ENCODE assay signal across 8 mouse cellular contexts in the genomic region with DNA sequence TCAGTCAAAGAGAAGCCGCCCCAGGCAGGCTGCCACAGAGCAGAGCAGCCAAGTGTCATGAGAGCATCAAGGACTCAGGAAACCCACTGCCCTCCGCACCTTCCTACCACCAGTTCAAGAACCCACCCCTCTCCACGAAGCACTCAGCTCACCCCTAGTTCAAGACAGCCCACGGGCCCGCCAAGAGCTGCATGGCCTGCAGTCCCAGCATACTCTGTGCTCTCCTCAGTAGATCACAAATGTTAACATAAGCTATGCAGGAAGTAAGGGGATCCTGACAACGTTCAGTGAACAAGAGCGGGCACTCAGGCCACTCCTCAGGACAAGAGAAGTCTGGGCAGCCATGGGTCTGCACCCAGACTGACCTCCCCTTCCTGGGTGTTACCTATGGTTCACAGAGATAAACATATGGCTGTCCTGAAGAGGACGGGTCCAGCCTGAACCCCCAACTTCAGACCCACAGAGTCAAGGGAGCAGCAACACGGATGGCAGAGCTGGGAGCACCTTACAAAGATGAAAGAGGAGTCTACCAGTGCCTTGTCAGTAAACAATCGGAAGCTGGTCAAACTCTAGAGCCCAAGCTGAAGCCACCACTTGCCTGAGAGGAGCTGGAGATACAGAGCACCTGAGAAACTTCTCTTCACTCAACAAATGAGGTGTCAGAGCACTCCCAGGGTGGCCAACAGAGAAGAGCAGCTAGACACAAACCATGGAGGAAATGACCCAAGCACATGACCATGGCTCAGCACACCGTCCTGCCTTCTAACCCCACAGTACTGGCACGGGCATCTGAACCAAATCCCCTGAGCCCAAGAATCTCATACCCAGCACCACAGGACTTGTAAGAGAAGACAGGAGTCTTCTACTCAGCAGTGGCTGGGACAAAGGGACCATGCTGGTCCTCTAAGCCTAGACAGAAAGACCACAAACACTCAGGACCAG. TPM values are rescaled to one million over a fixed set of nuclear protein-coding genes. Genes with fewer than 3 reads are reported as not detected.
A peak's percentile ranks its signal among the peaks of the same experiment; 100 is the strongest.
DNase-seq lines count a peak whose midpoint lies in the region; ATAC-seq and TF ChIP-seq lines count a peak whose summit lies in the region.

No protein-coding gene starts in this region.

- H3K27ac ChIP-seq in heart, adult 2 months, result peak overlapping the region; percentile 74
- H3K27ac ChIP-seq in forebrain, postnatal 0 days (ENCODE audit: low read depth, low read length), result no peak overlapping the region
- peak overlapping the region; percentile 86 for H3K27ac ChIP-seq in macrophage

- peaks cover 47% of the 10 kb centered on the region for H3K4me1 ChIP-seq in heart, adult 2 months (ENCODE audit: control insufficient read depth, insufficient read depth, low read length)
- H3K4me1 ChIP-seq in forebrain, postnatal 0 days (ENCODE audit: insufficient read depth), result peaks cover 41% of the 10 kb centered on the region

- H3K27me3 ChIP-seq in heart, adult 2 months (ENCODE audit: control insufficient read depth, insufficient read depth, low read length), result no peaks in the 10 kb centered on the region
- no peaks in the 10 kb centered on the region for H3K27me3 ChIP-seq in forebrain, postnatal 0 days (ENCODE audit: insufficient read depth, low read length)

- peak overlapping the region; percentile 97 for H3K4me2 ChIP-seq in forebrain, postnatal 0 days (ENCODE audit: low read depth)

- H3K79me2 ChIP-seq in heart, adult 2 months (replicated peaks; ENCODE audit: control insufficient read depth, insufficient read depth, low read length), result peaks cover 15% of the 10 kb centered on the region
- peaks cover 75% of the 10 kb centered on the region for H3K79me2 ChIP-seq in macrophage (ENCODE audit: inconsistent target)

- peak in 1 of 2 experiments; percentile 54 for DNase-seq in heart, adult 2 months
- DNase-seq in heart, postnatal 25 days (ENCODE audit: low spot score), result no peak
- peak; percentile 44 for DNase-seq in CD4-positive helper T cell, adult 2 months (ENCODE audit: low read depth, low spot score)
- no peak for DNase-seq in forebrain, postnatal 0 days
- DNase-seq in right cerebral cortex, postnatal 10 days (ENCODE audit: low spot score in 2 of 2), result no peak
- no peak for DNase-seq in left cerebral cortex, postnatal 14 days (ENCODE audit: low spot score in 2 of 2)

- TF ChIP-seq CTCF in heart, adult 2 months (IDR thresholded peaks at IDR 0.05), result no peak
- no peak for TF ChIP-seq CTCF in forebrain, postnatal 0 days (IDR thresholded peaks at IDR 0.05; ENCODE audit: low read depth)

- peak overlapping the region; percentile 87 for H3K4me3 ChIP-seq in heart, adult 2 months
- peak overlapping the region; percentile 79 for H3K4me3 ChIP-seq in forebrain, postnatal 0 days (ENCODE audit: low read depth, low read length)
- H3K4me3 ChIP-seq in macrophage (ENCODE audit: inconsistent target), result peak overlapping the region; percentile 63

- 22% methylated on average over 12 of the region's 12 CpGs for WGBS in heart, adult 2 months
- 62% methylated on average over 12 of the region's 12 CpGs for WGBS in forebrain, postnatal 0 days
- WGBS in macrophage (ENCODE audit: missing documents), result 57% methylated on average over 12 of the region's 12 CpGs

- no peak for ATAC-seq in forebrain, postnatal 0 days
- ATAC-seq in cerebellum, adult (ENCODE audit: insufficient number of reproducible peaks, low FRiP score, low TSS enrichment), result no peak

- no peak for TF ChIP-seq EP300 in heart, adult 2 months (IDR thresholded peaks at IDR 0.05; ENCODE audit: insufficient read depth, low read depth, low read length)

- no peak for TF ChIP-seq POLR2A in heart, adult 2 months (IDR thresholded peaks at IDR 0.05; ENCODE audit: insufficient read depth, low read depth, low read length)

- H3K9me3 ChIP-seq in forebrain, postnatal 0 days (ENCODE audit: low read length), result no peaks in the 10 kb centered on the region

- H3K9ac ChIP-seq in heart, adult 2 months (ENCODE audit: low read depth, low read length), result peak overlapping the region; percentile 53
- peak overlapping the region; percentile 82 for H3K9ac ChIP-seq in forebrain, postnatal 0 days

- H3K36me3 ChIP-seq in heart, adult 2 months (ENCODE audit: control insufficient read depth, insufficient read depth, low read length), result peaks cover 6% of the 10 kb centered on the region; the same call in 1 of the 2 replicates
- H3K36me3 ChIP-seq in forebrain, postnatal 0 days (ENCODE audit: insufficient read depth), result no peaks in the 10 kb centered on the region
- no peaks in the 10 kb centered on the region for H3K36me3 ChIP-seq in macrophage (ENCODE audit: inconsistent target)

- intact Hi-C loops in heart, adult 2 months (cut with DNase I), result loop anchor here (2.0 kb wide), 2 partner anchors 41 to 69 kb away; no protein-coding TSS in a partner anchor
- intact Hi-C loops in heart, postnatal 25 days (cut with DNase I), result loop anchor here (5.0 kb wide), 3 partner anchors 42 to 92 kb away; no protein-coding TSS in a partner anchor
- intact Hi-C loops in left cerebral cortex, postnatal 14 days (cut with DNase I), result loop anchor here (5.0 kb wide), 1 partner anchor 57 kb away; no protein-coding TSS in a partner anchor

RNA-seq across cellular contexts. Expression of a gene that starts 2.9 kb away (rescaled TPM):
- total RNA-seq in heart, adult 2 months (2021), result 10 to 100 TPM; 56.7 to 56.8 TPM
- 34.9 and 46.0 TPM in 2 replicates for polyA plus RNA-seq in heart, adult 2 months (2012; rRNA removed)
- 10 to 100 TPM; 55.0 to 63.9 TPM for total RNA-seq in heart, postnatal 25 days (2021)
- 66.9 and 68.7 TPM in 2 replicates for total RNA-seq in forebrain, postnatal 0 days (2014; rRNA removed)
- polyA plus RNA-seq in forebrain, postnatal 0 days (2015; fragmentation: Nextera tagmentation; extraction: Ambion mirVana), result 11.7 and 12.2 TPM in 2 replicates
- 10 to 100 TPM; 17.1 to 57.4 (median 34.0) TPM for total RNA-seq in macrophage (2018; cell fraction: chromatin; rRNA removed)
- 10 to 100 TPM; 23.8 to 66.1 (median 41.1) TPM for total RNA-seq in macrophage (2018; cell fraction: cytosol; rRNA removed)
- total RNA-seq in macrophage (2018; cell fraction: nucleus; rRNA removed), result 10 to 100 TPM; 24.7 to 87.0 (median 49.1) TPM
- polyA plus RNA-seq in macrophage (2018), result 39.6 to 44.6 TPM (median 40.4 TPM) in 3 replicates
- total RNA-seq in left cerebral cortex, postnatal 14 days (2021), result 100 to 1,000 TPM; 110 to 111 TPM

RNA-seq across cellular contexts. Expression of a gene that starts 30.1 kb away (rescaled TPM):
- 10 to 100 TPM; 14.4 to 16.7 TPM for total RNA-seq in heart, adult 2 months (2021)
- 26.7 and 30.3 TPM in 2 replicates for polyA plus RNA-seq in heart, adult 2 months (2012; rRNA removed)
- total RNA-seq in heart, postnatal 25 days (2021), result 10 to 100 TPM; 13.5 to 15.5 TPM
- 48.7 and 51.8 TPM in 2 replicates for total RNA-seq in forebrain, postnatal 0 days (2014; rRNA removed)
- 59.9 and 60.7 TPM in 2 replicates for polyA plus RNA-seq in forebrain, postnatal 0 days (2015; fragmentation: Nextera tagmentation; extraction: Ambion mirVana)
- total RNA-seq in macrophage (2018; cell fraction: chromatin; rRNA removed), result 10 to 100 TPM in 14 of 26 experiments, 1 to 10 TPM in 12; 3.1 to 24.2 (median 10.2) TPM
- total RNA-seq in macrophage (2018; cell fraction: cytosol; rRNA removed), result 10 to 100 TPM; 18.2 to 31.7 (median 26.4) TPM
- total RNA-seq in macrophage (2018; cell fraction: nucleus; rRNA removed), result 10 to 100 TPM in 25 of 26 experiments, 1 to 10 TPM in 1; 8.5 to 34.7 (median 19.5) TPM
- polyA plus RNA-seq in macrophage (2018), result 10.5 to 23.7 TPM (median 21.3 TPM) in 3 replicates
- 10 to 100 TPM; 22.6 to 27.0 TPM for total RNA-seq in left cerebral cortex, postnatal 14 days (2021)
